Mouse (Mus musculus): ENCODE results near the gene Arhgdig. TPM values are rescaled to one million over a fixed set of nuclear protein-coding genes. Genes with fewer than 3 reads are reported as not detected.
A peak's percentile ranks its signal among the peaks of the same experiment; 100 is the strongest.

Gene Arhgdig
- polyA plus RNA-seq, 1 experiment, result not detected

- Histone ChIP-seq H3K27ac (ENCODE audit: insufficient read depth, low read depth, low read length) (no peak overlapping the region), H3K4me1 (ENCODE audit: control insufficient read depth, insufficient read depth, low read length) (no peaks in the 10 kb centered on the region), H3K4me3 (ENCODE audit: insufficient read depth, low read length) (no peak overlapping the region)
- TF ChIP-seq POLR2A (IDR thresholded peaks at IDR 0.05; ENCODE audit: borderline replicate concordance, low read depth, low read length) (no peak), CTCF (IDR thresholded peaks at IDR 0.05; ENCODE audit: low read depth, low read length) (no peak)
Measured at GRCm38 (mm10) chr17:26212681-26213080, 5.1 kb upstream of the Arhgdig start.

DNA sequence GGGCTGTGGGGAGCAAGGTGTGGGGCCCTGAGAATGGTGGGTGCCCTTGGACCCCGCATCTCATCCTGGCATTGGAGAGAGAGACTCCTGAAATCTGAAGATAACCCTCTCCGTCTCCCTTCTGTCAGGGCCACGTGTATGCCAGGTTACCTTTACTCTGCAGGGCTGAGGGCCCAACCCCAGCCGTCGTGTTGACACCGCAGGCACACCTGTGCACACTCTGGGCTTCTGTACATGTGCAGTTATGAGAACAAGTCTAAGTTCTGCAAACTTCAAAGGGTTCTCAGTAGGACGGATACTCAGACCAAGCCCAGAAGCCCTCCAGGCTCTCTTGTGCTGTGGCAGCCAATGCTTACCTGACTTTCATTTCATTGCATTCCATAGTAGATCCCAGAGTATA is 4.7 kb upstream of the Arhgdig start:
- Histone ChIP-seq H3K4me3 (ENCODE audit: insufficient read depth, low read length) (no peak overlapping the region), H3K27ac (ENCODE audit: insufficient read depth, low read depth, low read length) (no peak overlapping the region), H3K4me1 (ENCODE audit: control insufficient read depth, insufficient read depth, low read length) (no peaks in the 10 kb centered on the region)
- TF ChIP-seq CTCF (IDR thresholded peaks at IDR 0.05; ENCODE audit: low read depth, low read length) (no peak), POLR2A (IDR thresholded peaks at IDR 0.05; ENCODE audit: borderline replicate concordance, low read depth, low read length) (no peak)

- Histone ChIP-seq H3K27ac (ENCODE audit: insufficient read depth, low read depth, low read length) (no peak overlapping the region), H3K4me1 (ENCODE audit: control insufficient read depth, insufficient read depth, low read length) (no peaks in the 10 kb centered on the region), H3K4me3 (ENCODE audit: insufficient read depth, low read length) (no peak overlapping the region)
- TF ChIP-seq CTCF (IDR thresholded peaks at IDR 0.05; ENCODE audit: low read depth, low read length) (no peak), POLR2A (IDR thresholded peaks at IDR 0.05; ENCODE audit: borderline replicate concordance, low read depth, low read length) (no peak)
Measured at GRCm38 (mm10) chr17:26206392-26206791, 1.2 kb downstream of the Arhgdig start.

DNA sequence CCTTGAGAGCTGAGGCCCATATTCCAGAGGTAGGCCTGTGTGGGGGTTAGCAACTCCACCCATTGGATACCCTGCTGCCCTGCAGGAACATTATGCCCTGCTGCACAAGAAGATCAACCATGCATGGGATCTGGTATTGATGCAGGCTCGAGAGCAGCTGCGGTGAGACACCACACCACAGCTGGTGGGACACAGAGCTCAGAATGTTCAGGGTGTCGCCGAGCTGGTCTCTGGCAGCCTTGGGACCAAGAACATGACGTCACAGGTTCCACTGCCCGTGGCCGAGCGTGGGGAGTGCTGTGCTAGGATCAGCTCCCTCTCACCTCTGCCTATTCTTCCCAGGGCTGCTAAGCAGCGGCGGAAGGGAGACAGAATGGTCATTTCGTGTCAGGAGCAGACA is 2.8 kb downstream of the Arhgdig start:
- H3K27ac ChIP-seq (ENCODE audit: insufficient read depth, low read depth, low read length), result no peak overlapping the region
- no peaks in the 10 kb centered on the region for H3K4me1 ChIP-seq (ENCODE audit: control insufficient read depth, insufficient read depth, low read length)
- no peak overlapping the region for H3K4me3 ChIP-seq (ENCODE audit: insufficient read depth, low read length)
- TF ChIP-seq POLR2A (IDR thresholded peaks at IDR 0.05; ENCODE audit: borderline replicate concordance, low read depth, low read length) (no peak), CTCF (IDR thresholded peaks at IDR 0.05; ENCODE audit: low read depth, low read length) (no peak)

DNA sequence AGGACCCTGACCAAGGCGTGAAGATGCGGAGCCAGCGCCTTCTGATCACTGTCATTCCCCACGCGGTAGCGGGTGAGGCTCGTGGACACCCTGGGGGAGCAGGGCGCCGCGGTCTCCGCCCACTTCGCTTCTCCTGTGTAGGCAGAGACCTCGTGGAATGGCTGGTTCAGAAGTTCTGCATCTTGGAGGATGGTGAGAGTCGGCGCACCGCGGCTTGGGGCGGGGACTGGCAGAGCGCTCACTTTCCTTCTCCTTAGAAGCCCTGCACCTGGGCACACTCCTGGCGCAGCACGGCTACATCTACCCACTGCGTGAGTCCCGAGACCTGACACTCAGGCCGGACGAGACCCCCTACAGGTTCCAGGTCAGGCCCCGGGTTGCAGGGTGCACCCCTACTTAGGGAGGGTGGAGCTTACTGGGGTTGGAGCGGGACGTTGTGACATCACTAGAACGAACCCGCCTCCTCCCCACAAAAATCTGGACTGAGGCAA is 4.2 kb downstream of the Arhgdig start:
- TF ChIP-seq POLR2A (IDR thresholded peaks at IDR 0.05; ENCODE audit: borderline replicate concordance, low read depth, low read length) (no peak), CTCF (IDR thresholded peaks at IDR 0.05; ENCODE audit: low read depth, low read length) (no peak)
- Histone ChIP-seq H3K4me3 (ENCODE audit: insufficient read depth, low read length) (peak overlapping the region; percentile 55), H3K27ac (ENCODE audit: insufficient read depth, low read depth, low read length) (no peak overlapping the region), H3K4me1 (ENCODE audit: control insufficient read depth, insufficient read depth, low read length) (no peaks in the 10 kb centered on the region)

DNA sequence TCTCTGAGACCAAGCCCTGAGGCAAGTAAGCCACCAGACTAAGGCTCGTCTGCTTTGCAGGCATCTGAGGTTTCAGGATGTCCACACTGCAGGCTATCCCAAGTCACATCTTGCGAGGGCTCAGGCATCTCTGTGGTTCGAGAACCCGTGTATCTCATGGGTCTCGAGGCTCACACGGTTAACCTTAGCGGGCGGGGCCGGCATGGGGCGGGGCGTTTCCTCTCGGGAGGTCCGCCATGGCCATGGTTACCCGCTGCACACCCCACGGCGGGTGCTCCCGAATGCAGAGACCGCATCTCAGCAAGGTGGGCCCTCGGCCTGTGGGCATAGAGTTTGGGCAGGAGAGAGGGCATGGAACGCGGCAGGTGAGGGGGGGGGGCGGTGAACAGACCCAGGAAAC is 4.8 kb downstream of the Arhgdig start, which contains the start of gene Rgs11:
Rgs11 (plus strand) TSS at position 215 of the 400 bp plus-strand sequence.
- no peaks in the 10 kb centered on the region for H3K4me1 ChIP-seq (ENCODE audit: control insufficient read depth, insufficient read depth, low read length)
- TF ChIP-seq POLR2A (IDR thresholded peaks at IDR 0.05; ENCODE audit: borderline replicate concordance, low read depth, low read length) (no peak), CTCF (IDR thresholded peaks at IDR 0.05; ENCODE audit: low read depth, low read length) (no peak)
- H3K27ac ChIP-seq (ENCODE audit: insufficient read depth, low read depth, low read length), result no peak within 1 kb of the TSS
- peak within 1 kb of the TSS; percentile 55 for H3K4me3 ChIP-seq (ENCODE audit: insufficient read depth, low read length)

GRCm38 (mm10) chr17:26201998-26202397 is 5.6 kb downstream of the Arhgdig start:
- no peak overlapping the region for H3K27ac ChIP-seq (ENCODE audit: insufficient read depth, low read depth, low read length)
- H3K4me3 ChIP-seq (ENCODE audit: insufficient read depth, low read length), result no peak overlapping the region
- TF ChIP-seq POLR2A (IDR thresholded peaks at IDR 0.05; ENCODE audit: borderline replicate concordance, low read depth, low read length) (no peak), CTCF (IDR thresholded peaks at IDR 0.05; ENCODE audit: low read depth, low read length) (no peak)
- no peaks in the 10 kb centered on the region for H3K4me1 ChIP-seq (ENCODE audit: control insufficient read depth, insufficient read depth, low read length)

- no peak for TF ChIP-seq CTCF (IDR thresholded peaks at IDR 0.05; ENCODE audit: low read depth, low read length)
- no peak for TF ChIP-seq POLR2A (IDR thresholded peaks at IDR 0.05; ENCODE audit: borderline replicate concordance, low read depth, low read length)
- Histone ChIP-seq H3K4me3 (ENCODE audit: insufficient read depth, low read length) (peak overlapping the region; percentile 52), H3K4me1 (ENCODE audit: control insufficient read depth, insufficient read depth, low read length) (no peaks in the 10 kb centered on the region), H3K27ac (ENCODE audit: insufficient read depth, low read depth, low read length) (no peak overlapping the region)
Measured at GRCm38 (mm10) chr17:26200831-26201705, 6.5 kb downstream of the Arhgdig start.

- Histone ChIP-seq H3K27ac (ENCODE audit: insufficient read depth, low read depth, low read length) (no peak within 1 kb of the TSS), H3K4me1 (ENCODE audit: control insufficient read depth, insufficient read depth, low read length) (no peaks in the 10 kb centered on the region), H3K4me3 (ENCODE audit: insufficient read depth, low read length) (no peak within 1 kb of the TSS)
- TF ChIP-seq CTCF (IDR thresholded peaks at IDR 0.05; ENCODE audit: low read depth, low read length) (no peak), POLR2A (IDR thresholded peaks at IDR 0.05; ENCODE audit: borderline replicate concordance, low read depth, low read length) (no peak)
Measured at GRCm38 (mm10) chr17:26198892-26199291, 8.7 kb downstream of the Arhgdig start, which contains the start of gene Pdia2. Gene Pdia2 (minus strand): TSS chr17:26199087.

Measured in bone marrow macrophage, adult 2 months (primary cell).